Mouse (Mus musculus) lung, adult 10 weeks (tissue): ENCODE results near the gene Usp17le. TPM values are rescaled to one million over a fixed set of nuclear protein-coding genes. Genes with fewer than 3 reads are reported as not detected.

Experiments
- polyA plus RNA-seq: library from polyadenylated mRNA; stranded (reverse); fragments of 350-450 nt; fragmentation: Illumina TruSeq; extraction: RNeasy Lipid Tissue Mini Kit (QIAGEN cat#74804); gene quantifications from one replicate; pipeline ENCODE4 v1.2.3, GENCODE M21; 2014; ENCODE audit warnings: low read depth, low replicate concordance; ENCODE audit not compliant: insufficient read depth

The Usp17le gene
- polyA plus RNA-seq: not detected

DNA sequence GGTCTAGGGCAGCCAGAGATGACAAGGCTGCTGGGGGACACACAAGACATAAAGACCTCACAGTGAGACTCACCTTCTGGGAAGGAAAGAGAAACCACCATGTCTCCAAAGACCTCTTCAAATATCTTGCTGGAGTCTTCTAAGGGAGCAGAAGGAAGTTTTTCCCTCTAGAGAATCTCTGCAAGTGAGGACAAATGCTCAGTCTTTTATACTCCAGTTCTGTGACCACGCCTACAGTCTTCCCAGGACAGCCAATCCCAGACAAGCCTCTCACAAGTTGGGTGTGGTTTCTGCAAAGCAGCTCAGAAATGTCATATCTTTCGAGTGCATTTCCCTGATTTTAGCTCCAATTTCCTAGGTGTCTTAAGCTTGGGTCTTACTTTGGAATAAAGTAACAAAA, at the start of gene Usp17le:
Gene Usp17le (minus strand): TSS at position 101 of the 400 bp plus-strand sequence.

Other genes starting within 250 kb of the Usp17le start
- not detected for gene Olfr651, start 227.3 kb downstream of the Usp17le start, polyA plus RNA-seq
- gene Olfr652, start 216.6 kb downstream of the Usp17le start, polyA plus RNA-seq: not detected
- not detected for gene Olfr653, start 200.2 kb downstream of the Usp17le start, polyA plus RNA-seq
- not detected for gene Olfr654, start 190.4 kb downstream of the Usp17le start, polyA plus RNA-seq
- not detected for gene Olfr655, start 175.7 kb downstream of the Usp17le start, polyA plus RNA-seq
- not detected for gene Olfr656, start 163.5 kb downstream of the Usp17le start, polyA plus RNA-seq
- gene Olfr657, start 152.7 kb downstream of the Usp17le start, polyA plus RNA-seq: not detected
- gene Olfr658, start 130.2 kb downstream of the Usp17le start, polyA plus RNA-seq: not detected
- not detected for gene Olfr659, start 110.7 kb downstream of the Usp17le start, polyA plus RNA-seq
- gene Olfr661, start 91.0 kb downstream of the Usp17le start, polyA plus RNA-seq: not detected
- not detected for gene Usp17lb, start 65.1 kb upstream of the Usp17le start, polyA plus RNA-seq
- gene Usp17la, start 79.5 kb upstream of the Usp17le start, polyA plus RNA-seq: not detected
- gene Olfr665, start 100.6 kb upstream of the Usp17le start, polyA plus RNA-seq: not detected
- not detected for gene Olfr666, start 118.5 kb upstream of the Usp17le start, polyA plus RNA-seq
- not detected for gene Olfr667, start 144.0 kb upstream of the Usp17le start, polyA plus RNA-seq
- not detected for gene Olfr668, start 150.6 kb upstream of the Usp17le start, polyA plus RNA-seq
- not detected for gene Olfr669, start 156.8 kb upstream of the Usp17le start, polyA plus RNA-seq
- not detected for gene Olfr670, start 185.2 kb upstream of the Usp17le start, polyA plus RNA-seq
- not detected for gene Olfr671, start 201.7 kb upstream of the Usp17le start, polyA plus RNA-seq
- not detected for gene Olfr672, start 224.6 kb upstream of the Usp17le start, polyA plus RNA-seq